Mouse (Mus musculus) adrenal gland, postnatal 14 days (tissue): ENCODE measurements at regions not wholly inside any gene's neighbourhood (a gene's known extent, or its start where the extent isn't known, plus 50 kb on each side); places are given as distances from the start of the nearest gene placed in this dataset.

Experiments used
- DNase-seq: peaks from one replicate; pipeline ENCODE4 v3.0.0; 2021; ENCODE audit warnings: mixed read lengths

GRCm38 (mm10) chr13:111940796-111941513 is 132.2 kb upstream of the Map3k1 start:
- no peak for DNase-seq

GRCm38 (mm10) chr13:111941946-111942345 is 133.2 kb upstream of the Map3k1 start:
- no peak for DNase-seq

- peak; percentile 62 for DNase-seq
Observed at GRCm38 (mm10) chr13:111943392-111944088, 134.7 kb upstream of the Map3k1 start.

GRCm38 (mm10) chr13:111944089-111944406 is 135.3 kb upstream of the Map3k1 start:
- no peak for DNase-seq

- no peak for DNase-seq
Observed at GRCm38 (mm10) chr13:111946271-111946670, 137.5 kb upstream of the Map3k1 start.

GRCm38 (mm10) chr13:111946811-111947210 is 138.0 kb upstream of the Map3k1 start:
- peak; percentile 80 for DNase-seq

- no peak for DNase-seq
Observed at GRCm38 (mm10) chr13:111948395-111948794, 139.6 kb upstream of the Map3k1 start.

GRCm38 (mm10) chr13:111950042-111950441 is 141.2 kb upstream of the Map3k1 start:
- no peak for DNase-seq

- no peak for DNase-seq
Observed at GRCm38 (mm10) chr13:111953860-111954519, 145.2 kb upstream of the Map3k1 start.

GRCm38 (mm10) chr13:111954520-111954884 is 145.7 kb upstream of the Map3k1 start:
- DNase-seq, result peak; percentile 50

- DNase-seq, result no peak
Observed at GRCm38 (mm10) chr13:111957118-111957517, 148.3 kb upstream of the Map3k1 start.

GRCm38 (mm10) chr13:111957674-111958273 is 149.0 kb upstream of the Map3k1 start:
- no peak for DNase-seq

GRCm38 (mm10) chr13:111958421-111958820 is 149.6 kb upstream of the Map3k1 start:
- no peak for DNase-seq

GRCm38 (mm10) chr13:111960036-111960435 is 151.2 kb upstream of the Map3k1 start:
- DNase-seq, result no peak

- DNase-seq, result no peak
Observed at GRCm38 (mm10) chr13:111961423-111961822, 152.6 kb upstream of the Map3k1 start.

GRCm38 (mm10) chr13:111962155-111962554 is 153.4 kb upstream of the Map3k1 start:
- no peak for DNase-seq

- peak; percentile 68 for DNase-seq
Observed at GRCm38 (mm10) chr13:111966113-111966512, 157.3 kb upstream of the Map3k1 start.

- DNase-seq, result no peak
Observed at GRCm38 (mm10) chr13:111966627-111967026, 157.8 kb upstream of the Map3k1 start.

GRCm38 (mm10) chr13:111968197-111968596 is 159.4 kb upstream of the Map3k1 start:
- DNase-seq, result no peak

- DNase-seq, result no peak
Observed at GRCm38 (mm10) chr13:111974282-111974681, 165.5 kb upstream of the Map3k1 start.

- no peak for DNase-seq
Observed at GRCm38 (mm10) chr13:111975549-111975948, 166.8 kb upstream of the Map3k1 start.

GRCm38 (mm10) chr13:111977769-111978674 is 169.2 kb upstream of the Map3k1 start:
- no peak for DNase-seq
